Mouse (Mus musculus): ENCODE measurements around the gene Adgrd1.

The Adgrd1 gene

GRCm38 (mm10) chr5:129200132-129200531 lies 103.6 kb downstream of the Adgrd1 start:
- DNase-seq (ENCODE audit: low spot score in 2 of 2), result peak in 1 of 2 experiments; percentile 41

GRCm38 (mm10) chr5:129208279-129208678 lies 111.7 kb downstream of the Adgrd1 start:
- DNase-seq (ENCODE audit: low spot score in 2 of 2), result no peak

DNA sequence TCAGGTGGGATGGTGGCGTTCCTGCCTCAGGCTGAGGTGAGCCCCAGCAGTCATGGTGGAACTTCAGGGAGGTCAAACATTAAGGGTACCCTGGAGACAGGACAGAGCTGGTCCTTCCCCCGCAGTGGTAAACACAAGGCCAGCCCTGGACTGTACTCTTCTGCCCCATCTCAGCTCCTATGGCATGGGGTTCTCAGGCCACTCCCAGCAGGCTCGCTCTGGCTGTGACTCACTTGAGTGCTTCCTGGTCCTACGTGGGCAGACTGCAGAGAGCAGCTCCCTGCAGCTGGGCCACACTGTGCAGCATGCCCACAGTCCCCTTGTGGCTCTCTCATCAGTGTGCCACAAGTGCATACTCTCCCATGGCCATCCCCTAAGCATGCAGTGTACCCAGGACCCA lies 112.3 kb downstream of the Adgrd1 start:
- no peak for DNase-seq (ENCODE audit: low spot score in 2 of 2)

- no peak for DNase-seq (ENCODE audit: low spot score in 2 of 2)
Observed at GRCm38 (mm10) chr5:129211385-129212031, 115.0 kb downstream of the Adgrd1 start.

DNA sequence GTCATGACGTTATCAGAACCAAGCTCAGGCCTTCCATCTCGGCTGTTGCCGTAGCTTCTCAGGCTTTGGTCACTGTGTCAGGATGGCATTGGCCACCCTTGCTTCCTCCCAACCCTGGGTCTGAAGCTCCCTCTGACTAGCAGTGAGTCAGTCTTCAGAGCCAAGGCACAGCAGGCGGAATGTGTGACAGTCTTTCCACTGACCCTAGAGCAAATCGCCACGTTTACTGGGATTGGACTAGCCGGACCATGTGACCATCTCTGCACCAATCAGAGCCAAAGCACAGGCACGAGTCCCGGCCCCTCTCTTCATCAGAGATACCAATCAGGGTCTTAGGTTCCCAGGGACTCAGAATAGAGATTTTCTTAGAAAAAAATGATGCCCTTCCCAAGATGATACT lies 117.5 kb downstream of the Adgrd1 start:
- no peak for DNase-seq (ENCODE audit: low spot score in 2 of 2)

GRCm38 (mm10) chr5:129216001-129216400 lies 119.5 kb downstream of the Adgrd1 start:
- no peak for DNase-seq (ENCODE audit: low spot score in 2 of 2)

- peak in 1 of 2 experiments; percentile 34 for DNase-seq (ENCODE audit: low spot score in 2 of 2)
Observed at GRCm38 (mm10) chr5:129217481-129218221, 121.1 kb downstream of the Adgrd1 start.

DNA sequence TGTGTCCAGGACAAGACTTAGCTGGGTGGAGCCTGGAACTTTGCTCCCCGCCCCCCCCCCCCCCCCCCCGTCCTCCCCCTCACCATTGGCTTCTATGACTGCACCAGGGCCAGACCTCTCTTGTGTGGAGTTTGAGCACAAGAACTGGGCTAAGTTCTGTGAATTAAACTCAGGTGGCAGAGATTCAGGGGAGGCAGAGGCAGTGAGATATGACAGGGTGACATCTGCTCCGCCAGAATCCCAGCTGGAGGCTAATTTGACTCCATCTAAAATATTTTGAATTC lies 121.6 kb downstream of the Adgrd1 start:
- DNase-seq (ENCODE audit: low spot score in 2 of 2), result no peak

DNA sequence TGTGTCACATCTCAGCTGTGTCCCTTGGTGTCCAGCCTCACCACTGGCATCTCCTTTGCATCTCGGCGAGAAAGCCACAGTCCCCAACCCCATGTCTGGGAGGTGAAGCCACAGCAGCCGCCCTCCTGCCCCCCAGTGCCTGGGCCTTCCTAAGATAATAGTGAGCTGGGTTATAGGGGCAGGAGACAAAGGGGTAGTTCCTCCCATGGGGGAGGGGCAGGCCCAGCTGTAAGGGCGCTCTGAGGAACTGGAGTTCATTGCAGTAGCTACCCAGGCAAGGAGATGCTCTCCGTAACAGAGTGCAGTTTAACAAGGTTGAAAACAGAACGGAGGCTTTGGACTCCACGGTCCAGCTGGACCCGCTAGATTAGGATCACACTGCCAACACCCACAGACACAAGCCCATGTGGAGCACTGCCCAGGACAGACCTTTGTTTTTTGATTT lies 122.0 kb downstream of the Adgrd1 start:
- no peak for DNase-seq (ENCODE audit: low spot score in 2 of 2)

DNA sequence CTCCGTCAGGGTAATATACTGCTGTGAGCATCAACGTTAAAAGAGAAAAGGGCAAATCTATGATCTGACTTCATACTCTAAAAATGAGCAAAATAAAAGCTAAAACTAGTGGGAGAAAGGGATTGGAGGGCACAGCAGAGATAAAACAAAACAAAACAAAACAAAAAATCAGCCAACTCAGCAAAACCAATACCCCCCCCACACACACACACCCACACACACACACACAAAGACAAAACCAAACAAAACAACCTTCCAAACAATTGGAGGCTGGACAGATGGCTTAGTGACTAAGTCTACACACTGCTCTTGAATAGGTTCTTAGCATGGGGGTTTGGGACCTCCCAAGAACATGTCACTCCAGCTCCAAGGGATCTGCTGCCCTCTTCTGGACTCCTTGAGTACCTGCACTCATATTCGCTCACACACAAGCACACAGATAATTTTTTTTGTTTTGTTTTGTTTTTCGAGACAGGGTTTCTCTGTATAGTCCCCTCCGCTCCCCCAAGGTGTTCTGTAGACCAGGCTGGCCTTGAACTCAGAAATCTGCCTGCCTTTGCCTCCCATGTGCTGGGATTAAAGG lies 122.7 kb downstream of the Adgrd1 start:
- no peak for DNase-seq (ENCODE audit: low spot score in 2 of 2)

GRCm38 (mm10) chr5:129225810-129226450 lies 129.4 kb downstream of the Adgrd1 start:
- no peak for DNase-seq (ENCODE audit: low spot score in 2 of 2)

DNA sequence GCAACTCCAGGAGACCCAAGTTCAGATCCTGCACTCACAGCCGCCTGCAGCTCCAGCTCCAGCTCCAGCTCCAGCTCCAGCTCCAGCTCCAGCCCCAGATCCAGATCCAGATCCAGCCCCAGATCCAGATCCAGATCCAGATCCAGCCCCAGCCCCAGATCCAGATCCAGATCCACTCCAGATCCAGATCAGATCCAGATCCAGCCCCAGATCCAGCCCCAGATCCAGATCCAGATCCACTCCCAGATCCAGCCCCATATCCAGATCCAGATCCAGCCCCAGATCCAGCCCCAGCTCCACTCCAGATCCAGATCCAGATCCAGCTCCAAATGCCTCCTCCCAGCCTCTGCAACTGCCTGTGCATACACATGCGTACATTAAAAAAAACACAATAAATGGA lies 131.6 kb downstream of the Adgrd1 start:
- no peak for DNase-seq (ENCODE audit: low spot score in 2 of 2)

DNA sequence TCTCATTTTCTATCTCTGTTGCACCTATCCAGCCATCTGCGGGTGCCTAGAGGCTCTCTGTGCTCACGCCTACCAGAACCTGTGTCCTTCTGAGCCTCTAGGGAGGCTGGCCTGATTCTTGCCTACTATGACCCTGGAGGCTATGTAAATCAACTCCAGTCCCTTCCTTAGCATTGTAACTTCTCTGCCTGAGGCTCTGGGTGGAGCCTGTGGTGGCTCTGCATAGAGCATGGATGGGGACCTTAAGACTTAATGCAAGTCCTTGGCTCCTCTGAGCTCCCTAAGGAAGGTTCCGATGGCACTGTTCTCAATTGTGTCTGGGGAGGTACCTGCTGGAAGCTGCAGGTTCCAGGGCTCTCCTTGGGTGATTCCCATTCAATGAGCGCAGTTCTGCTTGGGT lies 136.8 kb downstream of the Adgrd1 start:
- no peak for DNase-seq (ENCODE audit: low spot score in 2 of 2)

GRCm38 (mm10) chr5:129233881-129234432 lies 137.4 kb downstream of the Adgrd1 start:
- DNase-seq (ENCODE audit: low spot score in 2 of 2), result no peak

DNA sequence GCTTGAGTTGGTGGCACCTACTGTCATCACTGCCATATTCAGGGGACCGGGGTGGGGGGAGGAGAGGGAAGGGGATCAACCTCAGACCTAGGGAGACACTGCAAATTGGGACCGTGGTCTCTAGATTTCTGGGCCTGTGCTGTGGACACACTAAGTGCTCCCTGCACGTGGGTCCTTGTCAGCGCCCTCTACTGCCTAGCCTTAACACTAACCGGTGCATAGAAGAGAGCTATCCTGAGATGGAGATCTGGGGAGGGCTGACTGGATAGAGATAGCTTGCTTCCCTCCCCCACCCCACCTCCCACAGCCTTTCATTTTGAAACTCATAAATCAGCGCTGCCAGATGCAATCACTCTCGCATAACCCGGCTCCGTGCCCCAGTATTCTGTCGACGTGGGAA lies 139.8 kb downstream of the Adgrd1 start:
- DNase-seq (ENCODE audit: low spot score in 2 of 2), result no peak

GRCm38 (mm10) chr5:129241865-129242264 lies 145.3 kb downstream of the Adgrd1 start:
- no peak for DNase-seq (ENCODE audit: low spot score in 2 of 2)

DNA sequence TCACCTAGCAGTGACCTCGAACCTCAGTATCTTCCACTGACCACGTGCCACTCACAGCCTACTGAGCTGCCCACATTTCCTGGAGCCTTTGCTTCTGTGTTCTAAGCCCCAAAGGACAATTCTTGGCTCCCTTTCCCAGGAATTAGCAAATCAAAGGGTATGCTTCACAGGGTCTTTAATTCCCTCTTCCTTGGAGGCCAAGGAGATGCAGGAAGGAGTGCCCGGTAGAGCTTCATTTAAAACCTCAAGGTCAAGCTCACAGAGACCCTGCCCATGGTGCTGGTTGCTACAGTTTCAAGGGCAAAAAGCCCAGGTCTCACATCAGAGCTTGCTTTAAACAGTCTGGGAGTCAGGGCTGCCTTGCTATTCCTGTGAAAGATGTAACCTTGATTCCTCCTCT lies 145.7 kb downstream of the Adgrd1 start:
- DNase-seq (ENCODE audit: low spot score in 2 of 2), result no peak

DNA sequence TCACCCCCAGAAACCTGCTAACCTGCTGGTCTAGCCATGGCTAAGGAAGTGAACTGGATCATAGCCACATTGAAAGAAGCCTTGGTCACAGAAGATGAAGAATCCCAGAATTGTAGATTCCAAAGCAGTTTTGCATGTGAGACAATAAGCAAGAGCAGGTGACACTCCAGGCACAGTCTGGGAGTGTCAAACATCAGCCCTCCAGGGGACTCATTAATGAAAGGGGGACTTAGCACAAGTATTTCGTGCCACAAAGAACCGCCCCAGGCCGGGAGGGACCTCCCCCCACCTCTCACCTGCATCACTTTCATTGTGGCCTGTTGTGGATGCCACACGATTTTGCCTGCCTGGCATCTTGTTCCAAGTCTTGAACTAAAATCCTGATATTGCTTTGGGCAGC lies 146.6 kb downstream of the Adgrd1 start:
- DNase-seq (ENCODE audit: low spot score in 2 of 2), result no peak

DNA sequence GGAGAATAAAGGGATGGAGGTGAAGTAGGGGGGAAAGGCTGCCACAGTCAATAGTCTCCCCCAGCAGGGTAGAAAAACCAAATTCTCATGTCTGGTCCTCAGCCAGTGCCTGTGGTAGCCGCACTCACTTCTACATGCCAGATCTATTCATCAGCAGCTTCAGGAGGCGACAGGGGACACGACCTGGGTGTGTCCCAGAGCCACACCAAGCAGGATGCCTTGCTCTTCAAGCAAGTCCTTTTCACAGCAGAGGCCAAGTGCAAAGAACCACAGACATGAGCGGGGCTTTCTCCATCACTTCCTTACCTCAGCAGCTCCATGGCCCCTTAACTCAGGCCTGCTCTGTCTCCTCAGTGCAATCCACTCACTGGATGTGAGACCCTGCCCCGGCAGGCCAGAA lies 147.8 kb downstream of the Adgrd1 start:
- no peak for DNase-seq (ENCODE audit: low spot score in 2 of 2)

- peak in 1 of 2 experiments; percentile 13 for DNase-seq (ENCODE audit: low spot score in 2 of 2)
Observed at GRCm38 (mm10) chr5:129249080-129249479, 152.5 kb downstream of the Adgrd1 start.

All from spleen, postnatal 10 days (tissue).